Comparison of ENCODE assay signal across 9 mouse cellular contexts in genomic region chr2:65145421-65146117, GRCm38 (mm10).
DNase-seq lines count a peak whose midpoint lies in the region; ATAC-seq lines count a peak whose summit lies in the region.
"Had no signal": no experiment of that assay in that cellular context is flagged by ENCODE, and none has a peak within 500 bp of the region (broad histone marks: within the 10 kb centered on the region; RNA-seq: fewer than 3 reads in every experiment).

No protein-coding gene starts in this region.

- H3K36me3 ChIP-seq in heart, embryonic 16.5 days (ENCODE audit: control insufficient read depth, insufficient read depth) = no peaks in the 10 kb centered on the region; the same call in 1 of the 2 replicates
- peaks cover 7% of the 10 kb centered on the region for H3K36me3 ChIP-seq in kidney, embryonic 16.5 days (ENCODE audit: insufficient read depth, low read length)
- H3K36me3 ChIP-seq in stomach, embryonic 15.5 days = no peaks in the 10 kb centered on the region
- H3K36me3 ChIP-seq: G1E had no signal

- peaks cover 8% of the 10 kb centered on the region for H3K4me1 ChIP-seq in heart, embryonic 16.5 days (ENCODE audit: control insufficient read depth, insufficient read depth, low read length)
- peaks cover 14% of the 10 kb centered on the region; the same call in 1 of the 2 replicates for H3K4me1 ChIP-seq in kidney, embryonic 16.5 days (ENCODE audit: insufficient read depth, low read length)
- H3K4me1 ChIP-seq in stomach, embryonic 15.5 days = no peaks in the 10 kb centered on the region

- no peak overlapping the region for H3K4me2 ChIP-seq in heart, embryonic 16.5 days (ENCODE audit: low read depth, low read length)
- no peak overlapping the region for H3K4me2 ChIP-seq in kidney, embryonic 16.5 days (replicated peaks; ENCODE audit: low read depth, low read length)
- no peak overlapping the region for H3K4me2 ChIP-seq in stomach, embryonic 15.5 days

- no peak overlapping the region for H3K27ac ChIP-seq in heart, embryonic 16.5 days (ENCODE audit: low read length)
- H3K27ac ChIP-seq in kidney, embryonic 16.5 days (ENCODE audit: low read length) = 0 out of 2 replicates have a peak overlapping the region, but pooled peaks have one; percentile 11
- H3K27ac ChIP-seq in stomach, embryonic 15.5 days = no peak overlapping the region

- no peaks in the 10 kb centered on the region for H3K27me3 ChIP-seq in heart, embryonic 16.5 days (ENCODE audit: control insufficient read depth, insufficient read depth, low read length)
- H3K27me3 ChIP-seq in kidney, embryonic 16.5 days (ENCODE audit: insufficient read depth, low read length) = no peaks in the 10 kb centered on the region
- no peaks in the 10 kb centered on the region for H3K27me3 ChIP-seq in stomach, embryonic 15.5 days (replicated peaks)

- peak; percentile 79; the same call in 1 of the 2 replicates for ATAC-seq in heart, embryonic 16.5 days (replicated peaks; ENCODE audit: extremely low read depth, insufficient read depth, low FRiP score)
- ATAC-seq in kidney, embryonic 16.5 days (ENCODE audit: low FRiP score, low TSS enrichment) = peak; percentile 93
- peak; percentile 80; the same call in 1 of the 2 replicates for ATAC-seq in stomach, embryonic 15.5 days (ENCODE audit: insufficient read depth, low FRiP score, low read depth)

- 59% methylated on average over 6 of the region's 6 CpGs for WGBS in heart, embryonic 16.5 days
- WGBS in kidney, embryonic 16.5 days = 51% methylated on average over 6 of the region's 6 CpGs
- WGBS in stomach, embryonic 15.5 days = 51% methylated on average over 6 of the region's 6 CpGs

- H3K9me3 ChIP-seq in heart, embryonic 16.5 days (replicated peaks; ENCODE audit: control insufficient read depth, low read length) = peaks cover 6% of the 10 kb centered on the region
- no peaks in the 10 kb centered on the region for H3K9me3 ChIP-seq in kidney, embryonic 16.5 days (ENCODE audit: low read length)
- H3K9me3 ChIP-seq in stomach, embryonic 15.5 days = no peaks in the 10 kb centered on the region

- no peak overlapping the region for H3K9ac ChIP-seq in heart, embryonic 16.5 days (ENCODE audit: low read length)
- H3K9ac ChIP-seq in kidney, embryonic 16.5 days (replicated peaks; ENCODE audit: low read length) = no peak overlapping the region
- H3K9ac ChIP-seq in stomach, embryonic 15.5 days = no peak overlapping the region

- no peak overlapping the region for H3K4me3 ChIP-seq in heart, embryonic 16.5 days (ENCODE audit: low read length)
- H3K4me3 ChIP-seq in kidney, embryonic 16.5 days (ENCODE audit: low read length) = no peak overlapping the region
- H3K4me3 ChIP-seq in stomach, embryonic 15.5 days (replicated peaks) = no peak overlapping the region

- peak; percentile 50 for DNase-seq in adrenal gland, postnatal 10 days
- no peak for DNase-seq in adrenal gland, adult 8-10 months
- peak; percentile 14 for DNase-seq in 3134 (ENCODE audit: extremely low read depth, insufficient read length, low spot score)
- DNase-seq in c-Kit-positive CD71-negative TER-119-negative erythroid progenitor cells, embryonic 14.5 days (ENCODE audit: low read depth) = peak; percentile 20
- DNase-seq in lung, postnatal 25 days (ENCODE audit: low spot score) = peak; percentile 74
